Mouse (Mus musculus) bone marrow macrophage, adult 2 months (primary cell): ENCODE results near the gene Zfp109.

Experiments used
- CTCF ChIP-seq: IDR thresholded peaks from 2 replicates; pipeline ENCODE4 v1.5.1; 2012; ENCODE audit warnings: low read depth, mild to moderate bottlenecking, low read length, moderate library complexity
- POLR2A ChIP-seq: IDR thresholded peaks from 2 replicates; pipeline ENCODE4 v1.6.1; 2012; ENCODE audit warnings: mild to moderate bottlenecking, low read depth, low read length, borderline replicate concordance

DNA sequence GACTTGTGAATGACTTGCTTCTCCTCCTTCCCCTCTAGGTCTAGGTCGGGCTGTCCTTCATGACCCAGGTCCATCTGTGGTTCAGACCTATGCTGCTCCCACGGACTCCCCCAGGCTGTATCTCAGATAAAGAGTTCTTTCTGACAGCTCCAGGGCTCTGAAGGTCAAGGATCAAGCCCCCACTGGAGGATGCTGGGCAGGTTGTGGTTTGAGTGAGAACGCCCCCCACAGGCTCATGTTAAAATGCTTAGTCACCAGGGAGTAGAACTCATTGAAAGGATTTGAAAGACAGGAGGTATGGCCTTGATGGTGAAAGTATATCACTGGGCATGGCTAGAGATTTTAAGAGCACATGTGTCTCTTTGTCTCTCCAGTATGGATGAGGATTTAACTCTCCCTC lies 31.9 kb upstream of the Zfp109 start:
- TF ChIP-seq CTCF, result no peak
- TF ChIP-seq POLR2A, result no peak
